Mouse (Mus musculus) embryonic facial prominence, embryonic 11.5 days (tissue): ENCODE measurements at regions not wholly inside any gene's neighbourhood (a gene's known extent, or its start where the extent isn't known, plus 50 kb on each side); places are given as distances from the start of the nearest gene placed in this dataset.

Experiments used
- ATAC-seq: fragments of 200-750 bp; cut with Nextera tagmentation; replicated peaks from 2 replicates; pipeline ENCODE4 v1.8.0; 2017; ENCODE audit warnings: low read depth; ENCODE audit not compliant: insufficient number of reproducible peaks, low FRiP score, low TSS enrichment
- DNase-seq: peaks from one replicate; pipeline ENCODE4 v3.0.0-alpha.2; 2015; ENCODE audit warnings: low spot score
- H3K27ac ChIP-seq: fragments of 300-500 bp; sonication (generic); replicated peaks from 2 replicates; pipeline ENCODE4 v1.5.1; 2014; ENCODE audit warnings: mild to moderate bottlenecking, low read depth, low read length, control low read depth
- H3K27me3 ChIP-seq: fragments of 300-500 bp; sonication (generic); 2 replicates; pipeline ENCODE4 v1.6.1; 2014; ENCODE audit warnings: mild to moderate bottlenecking, low read length, moderate library complexity, mixed read lengths; ENCODE audit not compliant: control insufficient read depth, insufficient read depth
- H3K36me3 ChIP-seq: fragments of 300-500 bp; sonication (generic); replicated peaks from 2 replicates; pipeline ENCODE4 v1.6.1; 2014; ENCODE audit warnings: low read depth, mild to moderate bottlenecking, low read length, moderate library complexity, mixed read lengths; ENCODE audit not compliant: control insufficient read depth, insufficient read depth
- H3K4me1 ChIP-seq: fragments of 300-500 bp; sonication (generic); 2 replicates; pipeline ENCODE4 v1.6.1; 2014; ENCODE audit warnings: low read length, mixed read lengths; ENCODE audit not compliant: control insufficient read depth, insufficient read depth
- H3K4me2 ChIP-seq: fragments of 300-500 bp; sonication (generic); 2 replicates; pipeline ENCODE4 v1.6.1; 2014; ENCODE audit warnings: low read depth, mild to moderate bottlenecking, control low read depth, low read length, moderate library complexity
- H3K4me3 ChIP-seq: fragments of 300-500 bp; sonication (generic); 2 replicates; pipeline ENCODE4 v1.5.1; 2014; ENCODE audit warnings: low read depth, low read length, control low read depth
- H3K9ac ChIP-seq: fragments of 300-500 bp; sonication (generic); replicated peaks from 2 replicates; pipeline ENCODE4 v1.6.1; 2014; ENCODE audit warnings: mild to moderate bottlenecking, control low read depth, low read length
- H3K9me3 ChIP-seq: fragments of 300-500 bp; sonication (generic); replicated peaks from 2 replicates; pipeline ENCODE4 v1.6.1; 2016; ENCODE audit warnings: mild to moderate bottlenecking, low read length, inconsistent platforms, mixed read lengths; ENCODE audit not compliant: control insufficient read depth
- WGBS: fragments of 180-500 bp; shearing (Covaris S2); extraction: QIAGEN DNeasy Blood & Tissue Kit; methylation state at CpG from one replicate; pipeline ENCODE4 v1.1.7; 2014; 5-methylcytosine and 5-hydroxymethylcytosine counted together

DNA sequence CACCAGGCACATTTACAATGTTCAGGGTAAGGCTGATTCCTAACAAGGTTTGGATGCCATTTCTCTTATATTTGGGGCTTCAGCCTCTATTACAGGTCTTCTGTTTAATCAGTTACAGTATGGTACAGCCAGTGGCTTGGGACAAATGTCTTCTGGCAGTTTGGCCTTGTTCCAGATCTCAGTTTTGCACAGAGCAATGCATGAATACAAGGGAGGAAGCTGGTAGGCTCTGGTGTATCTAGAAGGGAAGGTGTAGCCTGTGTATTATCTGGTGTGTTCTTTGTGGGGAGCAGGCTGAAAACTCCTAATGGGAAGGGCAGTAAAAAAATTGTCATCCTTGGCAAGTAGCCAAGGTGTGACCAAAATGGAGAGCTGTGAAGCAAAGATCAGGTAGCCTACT, 254.2 kb downstream of the Usp25 start:
- no peak overlapping the region for H3K27ac ChIP-seq
- no peak overlapping the region for H3K9ac ChIP-seq
- H3K9me3 ChIP-seq: no peaks in the 10 kb centered on the region
- no peaks in the 10 kb centered on the region for H3K4me1 ChIP-seq
- no peak for ATAC-seq
- H3K4me3 ChIP-seq: no peak overlapping the region
- DNase-seq: no peak
- no peaks in the 10 kb centered on the region for H3K27me3 ChIP-seq
- no peaks in the 10 kb centered on the region for H3K36me3 ChIP-seq
- no peak overlapping the region for H3K4me2 ChIP-seq

DNA sequence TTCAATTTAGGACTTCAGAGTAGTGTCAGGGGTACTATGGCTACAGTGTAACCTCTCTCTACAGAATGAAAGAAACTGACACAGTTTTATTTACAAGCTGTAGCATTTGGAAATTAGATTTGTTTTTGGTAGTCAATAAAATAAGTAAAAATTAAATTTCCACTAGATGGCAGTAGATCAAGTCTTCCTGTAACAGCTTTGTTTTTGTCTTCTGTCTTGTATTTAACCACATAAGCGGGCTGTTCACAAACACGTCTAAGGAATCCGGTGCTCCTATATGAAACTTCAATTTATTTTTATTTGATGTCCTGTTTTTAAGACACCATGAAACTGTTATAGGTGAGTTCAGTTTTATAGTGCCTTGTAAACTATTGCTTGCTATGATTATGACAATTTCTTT, 238.8 kb downstream of the Usp25 start:
- Histone ChIP-seq H3K4me2 (no peak overlapping the region), H3K9ac (no peak overlapping the region), H3K4me3 (no peak overlapping the region), H3K4me1 (no peaks in the 10 kb centered on the region), H3K27me3 (no peaks in the 10 kb centered on the region), H3K36me3 (no peaks in the 10 kb centered on the region), H3K27ac (no peak overlapping the region), H3K9me3 (no peaks in the 10 kb centered on the region)
- ATAC-seq: no peak
- WGBS: 62% methylated on average over 3 of the region's 3 CpGs
- peak; percentile 67 for DNase-seq

DNA sequence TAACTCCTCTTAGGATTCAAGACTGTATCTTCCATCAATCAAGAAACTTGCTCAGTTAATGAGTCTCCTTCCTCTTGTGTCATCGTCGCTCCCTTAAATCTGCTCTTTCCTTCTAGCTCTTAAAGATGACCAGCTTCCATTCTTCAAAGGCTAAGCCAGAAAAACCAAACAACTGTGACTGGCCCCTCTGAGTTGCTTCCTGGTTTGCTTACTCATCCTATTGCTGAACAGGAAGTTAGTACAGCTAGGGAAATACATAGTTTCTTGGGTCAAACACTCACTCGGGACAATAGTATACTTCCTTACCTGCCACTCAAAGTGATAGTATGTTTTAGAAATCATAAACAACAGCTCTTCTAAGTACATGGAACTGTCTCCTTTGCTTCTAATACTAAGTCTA, 237.9 kb downstream of the Usp25 start:
- H3K36me3 ChIP-seq: no peaks in the 10 kb centered on the region
- H3K27me3 ChIP-seq: no peaks in the 10 kb centered on the region
- ATAC-seq (no peak), DNase-seq (no peak)
- no peaks in the 10 kb centered on the region for H3K9me3 ChIP-seq
- no peak overlapping the region for H3K4me2 ChIP-seq
- H3K9ac ChIP-seq: no peak overlapping the region
- no peak overlapping the region for H3K27ac ChIP-seq
- WGBS: 74% methylated on average over 3 of the region's 3 CpGs
- H3K4me1 ChIP-seq: no peaks in the 10 kb centered on the region
- no peak overlapping the region for H3K4me3 ChIP-seq

DNA sequence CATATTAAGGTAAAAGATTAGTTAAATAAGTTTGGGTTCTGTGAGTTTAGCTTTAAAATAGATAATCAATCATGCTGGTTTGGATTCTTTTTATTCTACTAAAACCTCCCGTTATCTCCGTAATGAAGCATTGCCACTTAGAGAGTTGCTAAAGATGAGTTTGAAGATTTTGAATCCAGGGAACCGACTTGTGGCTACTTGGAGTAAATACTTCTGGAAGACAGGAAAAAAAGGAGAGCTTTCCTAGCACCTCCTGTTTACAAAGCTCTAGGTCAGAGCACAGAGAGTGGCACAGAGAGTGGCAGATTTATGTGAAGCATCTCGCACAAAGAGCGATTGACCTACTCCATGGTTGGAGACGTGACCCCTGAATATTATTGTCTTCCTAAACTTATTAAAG, 227.4 kb downstream of the Usp25 start:
- no peak overlapping the region for H3K4me3 ChIP-seq
- DNase-seq: no peak
- WGBS: 76% methylated on average over 6 of the region's 6 CpGs
- H3K9me3 ChIP-seq: no peaks in the 10 kb centered on the region
- H3K27ac ChIP-seq: no peak overlapping the region
- no peak overlapping the region for H3K4me2 ChIP-seq
- ATAC-seq: no peak
- H3K9ac ChIP-seq: no peak overlapping the region
- H3K36me3 ChIP-seq: no peaks in the 10 kb centered on the region
- no peaks in the 10 kb centered on the region for H3K4me1 ChIP-seq
- H3K27me3 ChIP-seq: no peaks in the 10 kb centered on the region

DNA sequence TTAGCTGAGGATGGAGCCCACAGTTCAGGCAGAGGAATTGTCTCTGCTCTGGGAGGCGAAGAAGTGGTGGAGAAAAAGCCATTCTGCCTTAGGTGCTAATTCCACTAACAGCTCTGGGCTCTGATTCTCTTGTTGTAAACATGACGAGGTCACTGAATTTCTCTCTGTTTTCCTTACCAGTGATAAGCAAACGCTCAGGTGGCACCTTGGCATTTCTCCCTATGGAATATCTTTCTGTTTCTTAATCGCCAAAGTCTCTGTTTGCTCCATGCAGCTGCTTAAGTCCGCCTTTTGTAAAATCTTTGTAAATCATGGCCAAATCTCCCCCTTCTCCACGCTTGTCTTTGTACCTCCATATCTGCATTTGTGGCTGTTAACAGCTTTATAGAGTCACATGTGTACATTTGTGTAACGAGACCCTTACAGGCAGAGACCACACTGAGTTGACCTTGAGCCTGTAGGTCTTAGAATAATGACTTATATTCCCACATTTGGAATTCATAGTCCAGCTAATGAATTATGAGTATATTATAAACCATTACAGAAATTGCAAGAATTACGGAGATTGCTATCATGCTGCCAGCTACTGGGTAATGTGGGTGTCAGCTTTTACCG, 225.8 kb downstream of the Usp25 start:
- Histone ChIP-seq H3K36me3 (no peaks in the 10 kb centered on the region), H3K9me3 (no peaks in the 10 kb centered on the region), H3K4me3 (no peak overlapping the region), H3K27me3 (no peaks in the 10 kb centered on the region), H3K9ac (no peak overlapping the region), H3K27ac (no peak overlapping the region), H3K4me2 (no peak overlapping the region), H3K4me1 (no peaks in the 10 kb centered on the region)
- no peak for ATAC-seq
- WGBS: 76% methylated on average over 9 of the region's 9 CpGs
- DNase-seq: no peak

DNA sequence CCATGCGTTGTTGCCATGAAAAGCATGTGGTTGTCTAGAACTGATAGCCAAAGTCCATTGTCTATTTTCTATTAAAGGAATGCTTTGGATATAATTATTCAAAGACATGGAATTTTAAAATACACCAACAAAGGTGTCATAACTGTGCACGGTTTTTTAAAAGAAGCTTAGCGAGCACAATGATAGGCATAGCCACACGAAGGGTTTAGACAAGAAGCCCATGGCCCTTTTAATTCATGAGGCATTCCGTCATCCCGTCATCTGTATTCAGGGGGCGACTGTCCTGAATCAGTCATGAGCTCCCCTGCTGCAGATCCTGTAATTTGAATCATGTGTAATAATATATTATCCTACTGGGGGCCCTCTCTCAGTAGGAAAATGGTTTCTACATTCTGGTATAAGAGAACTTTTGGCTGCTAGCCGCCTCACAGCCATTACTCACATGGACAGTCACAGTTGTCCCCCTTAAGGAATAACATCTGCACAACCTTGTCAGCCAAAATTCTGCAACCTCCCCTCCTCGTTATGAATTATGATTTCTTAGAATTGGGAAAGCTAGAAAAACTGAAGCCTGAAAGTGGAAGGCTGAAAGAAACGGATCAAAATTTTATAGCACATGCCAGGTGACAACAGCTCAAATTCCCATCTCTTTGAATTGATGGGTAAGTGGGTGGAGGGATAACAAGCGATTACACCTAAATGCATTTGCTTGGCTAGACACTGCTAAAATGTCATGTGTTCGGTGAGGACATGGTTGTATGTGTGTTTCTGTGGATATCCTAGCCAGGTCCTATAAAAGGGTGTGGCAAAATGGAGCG, 225.1 kb downstream of the Usp25 start:
- 73% methylated on average over 13 of the region's 13 CpGs for WGBS
- H3K4me2 ChIP-seq: no peak overlapping the region
- no peaks in the 10 kb centered on the region for H3K9me3 ChIP-seq
- H3K27ac ChIP-seq: no peak overlapping the region
- H3K4me3 ChIP-seq: no peak overlapping the region
- no peaks in the 10 kb centered on the region for H3K36me3 ChIP-seq
- H3K4me1 ChIP-seq: no peaks in the 10 kb centered on the region
- DNase-seq (no peak), ATAC-seq (no peak)
- no peak overlapping the region for H3K9ac ChIP-seq
- no peaks in the 10 kb centered on the region for H3K27me3 ChIP-seq

DNA sequence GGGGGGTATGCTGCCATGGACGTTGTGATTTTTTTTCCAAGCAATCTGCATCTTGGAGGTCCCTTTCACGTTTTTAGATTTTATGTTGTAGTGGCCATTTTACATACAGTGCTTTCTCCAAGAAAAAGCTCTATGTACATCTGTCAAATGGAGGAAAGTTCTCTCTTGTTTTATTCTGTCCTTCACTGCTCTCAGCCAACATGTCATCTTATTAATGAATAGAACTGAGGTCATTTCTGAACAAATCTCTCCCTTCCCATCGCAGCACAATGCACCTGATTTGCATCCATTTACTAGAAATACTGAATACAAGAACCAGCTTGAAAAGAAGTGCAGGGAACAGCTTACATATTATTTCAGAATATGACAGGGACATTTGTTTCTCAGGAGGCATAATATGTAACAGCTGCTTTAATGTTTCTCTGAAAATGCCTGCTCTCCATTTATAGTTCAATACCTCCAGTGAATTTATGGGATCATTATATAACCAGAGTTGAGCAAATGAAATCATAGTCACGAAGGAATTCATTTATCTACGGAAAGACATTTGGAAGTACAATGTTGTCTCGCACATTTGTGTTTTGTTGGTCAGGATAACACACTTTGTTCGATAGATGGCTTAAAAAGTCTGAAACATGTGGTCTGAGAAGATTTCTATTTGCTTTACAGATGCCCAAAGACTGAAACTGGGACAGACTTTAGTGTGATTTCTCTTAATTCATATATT, 224.3 kb downstream of the Usp25 start:
- Histone ChIP-seq H3K27me3 (no peaks in the 10 kb centered on the region), H3K9me3 (no peaks in the 10 kb centered on the region), H3K4me3 (no peak overlapping the region), H3K4me1 (no peaks in the 10 kb centered on the region), H3K36me3 (no peaks in the 10 kb centered on the region), H3K9ac (no peak overlapping the region), H3K4me2 (no peak overlapping the region), H3K27ac (no peak overlapping the region)
- ATAC-seq (no peak), DNase-seq (peak; percentile 14)
- WGBS: 75% methylated on average over 7 of the region's 7 CpGs

DNA sequence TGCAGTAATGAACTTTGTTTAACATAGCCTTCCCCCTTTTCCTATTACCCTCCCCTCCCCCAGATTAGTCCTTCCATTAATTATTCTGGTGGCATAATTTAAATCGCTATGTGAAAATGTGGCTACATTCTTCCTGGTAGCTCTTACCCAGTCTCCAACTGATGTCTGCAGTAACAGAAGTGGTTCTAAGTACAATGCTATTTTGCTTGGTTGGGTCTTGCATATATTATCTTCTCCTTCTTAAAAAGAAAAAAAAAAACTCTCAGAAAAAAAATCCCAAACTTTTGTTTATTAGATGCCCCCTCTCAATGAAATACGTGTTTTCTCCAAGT, 223.7 kb downstream of the Usp25 start:
- peak; percentile 60 for ATAC-seq
- H3K4me1 ChIP-seq: no peaks in the 10 kb centered on the region
- H3K27me3 ChIP-seq: no peaks in the 10 kb centered on the region
- no peak overlapping the region for H3K27ac ChIP-seq
- no peak overlapping the region for H3K4me3 ChIP-seq
- no peaks in the 10 kb centered on the region for H3K9me3 ChIP-seq
- no peaks in the 10 kb centered on the region for H3K36me3 ChIP-seq
- DNase-seq: no peak
- no peak overlapping the region for H3K9ac ChIP-seq
- no peak overlapping the region for H3K4me2 ChIP-seq
- 79% methylated on average over 2 of the region's 2 CpGs for WGBS
